Mouse (Mus musculus): ENCODE measurements around the gene Kcns1.

Gene Kcns1

GRCm38 (mm10) chr2:164115531-164115930, 55.4 kb downstream of the Kcns1 start:
- no peak for DNase-seq

- DNase-seq = no peak
These were observed 56.9 kb downstream of the Kcns1 start for GRCm38 (mm10) chr2:164114051-164114450.
